Mouse (Mus musculus): Measurements from ENCODE around the gene Acnat1. TPM values are rescaled to one million over a fixed set of nuclear protein-coding genes. Genes with fewer than 3 reads are reported as not detected.
"Not testable (repeated sequence)": the region's sequence is repeated elsewhere in the genome, so short reads cannot be mapped to it uniquely, and the experiment has no call there.

Gene Acnat1
- polyA plus RNA-seq, 1 experiment from 2014 or later: 0.20 TPM

DNA sequence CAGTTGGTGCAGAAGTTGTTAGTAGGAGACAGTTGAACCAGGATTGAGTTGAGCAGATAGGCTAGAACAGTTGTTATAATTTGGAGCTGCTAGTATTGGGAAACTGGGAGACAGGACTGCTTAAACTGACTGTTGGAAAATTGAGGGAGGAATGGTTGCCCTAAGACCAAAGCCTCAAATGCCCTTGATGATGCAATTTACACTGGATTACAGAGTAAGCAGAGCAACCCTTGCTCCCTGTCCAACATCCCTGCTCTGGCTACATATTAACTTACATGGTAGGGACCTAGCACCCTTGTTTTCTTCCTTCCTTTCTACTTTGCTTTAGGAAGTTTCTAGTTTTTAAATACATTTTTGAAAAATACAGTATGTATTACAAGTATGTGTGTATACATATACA, 11.7 kb upstream of the Acnat1 start:
- DNase-seq (ENCODE audit: low spot score): no peak
- H3K4me1 ChIP-seq: 0 out of 2 replicates have a peak, but pooled peaks cover 3% of the 10 kb centered on the region
- H3K4me3 ChIP-seq: no peak overlapping the region
- no peaks in the 10 kb centered on the region for H3K36me3 ChIP-seq (replicated peaks)
- H3K9me3 ChIP-seq: no peaks in the 10 kb centered on the region
- H3K27ac ChIP-seq (replicated peaks): no peak overlapping the region
- no peaks in the 10 kb centered on the region; the same call in 1 of the 2 replicates for H3K27me3 ChIP-seq (replicated peaks; ENCODE audit: low read depth, poor library complexity, severe bottlenecking)

- 36% methylated on average over 3 of the region's 3 CpGs for WGBS
- Histone ChIP-seq H3K4me3 (no peak overlapping the region), H3K36me3 (replicated peaks) (no peaks in the 10 kb centered on the region), H3K9me3 (no peaks in the 10 kb centered on the region), H3K4me1 (peaks cover 14% of the 10 kb centered on the region; the same call in 1 of the 2 replicates), H3K27ac (replicated peaks) (no peak overlapping the region), H3K27me3 (replicated peaks; ENCODE audit: low read depth, poor library complexity, severe bottlenecking) (no peaks in the 10 kb centered on the region; the same call in 1 of the 2 replicates)
- no peak for DNase-seq (ENCODE audit: low spot score)
These were observed 7.2 kb upstream of the Acnat1 start for GRCm38 (mm10) chr4:49480896-49481295.

- WGBS: 20% methylated on average over 21 of the region's 21 CpGs
- DNase-seq (ENCODE audit: low spot score): peak; percentile 16
- H3K4me3 ChIP-seq: peak overlapping the region; percentile 28; the same call in 1 of the 2 replicates
These were observed 6.5 kb upstream of the Acnat1 start for GRCm38 (mm10) chr4:49480104-49480760.

GRCm38 (mm10) chr4:49479035-49479434, 5.3 kb upstream of the Acnat1 start:
- H3K4me3 ChIP-seq; DNase-seq (ENCODE audit: low spot score); H3K27ac ChIP-seq (replicated peaks); H3K27me3 ChIP-seq (replicated peaks; ENCODE audit: low read depth, poor library complexity, severe bottlenecking); H3K36me3 ChIP-seq (replicated peaks); H3K9me3 ChIP-seq: not testable (repeated sequence)
- H3K4me1 ChIP-seq: peaks cover 14% of the 10 kb centered on the region; the same call in 1 of the 2 replicates
- 16% methylated on average over 2 of the region's 2 CpGs for WGBS

More at GRCm38 (mm10) chr4:49480104-49480760, 6.5 kb upstream of the Acnat1 start:
- Histone ChIP-seq H3K27ac (replicated peaks) (no peak overlapping the region), H3K36me3 (replicated peaks) (no peaks in the 10 kb centered on the region), H3K27me3 (replicated peaks; ENCODE audit: low read depth, poor library complexity, severe bottlenecking) (no peaks in the 10 kb centered on the region; the same call in 1 of the 2 replicates), H3K4me1 (peaks cover 14% of the 10 kb centered on the region; the same call in 1 of the 2 replicates), H3K9me3 (no peaks in the 10 kb centered on the region)

GRCm38 (mm10) chr4:49478118-49478877, 4.6 kb upstream of the Acnat1 start:
- H3K36me3 ChIP-seq (replicated peaks): no peaks in the 10 kb centered on the region
- H3K4me3 ChIP-seq: peak overlapping the region; percentile 44; the same call in 1 of the 2 replicates
- H3K27ac ChIP-seq (replicated peaks): no peak overlapping the region
- H3K9me3 ChIP-seq: no peaks in the 10 kb centered on the region
- H3K4me1 ChIP-seq: peaks cover 14% of the 10 kb centered on the region; the same call in 1 of the 2 replicates
- DNase-seq (ENCODE audit: low spot score): peak; percentile 27
- WGBS: 20% methylated on average over 19 of the region's 19 CpGs
- H3K27me3 ChIP-seq (replicated peaks; ENCODE audit: low read depth, poor library complexity, severe bottlenecking): no peaks in the 10 kb centered on the region; the same call in 1 of the 2 replicates

GRCm38 (mm10) chr4:49474583-49474982, 871 bp upstream of the Acnat1 start:
- no peaks in the 10 kb centered on the region for H3K27me3 ChIP-seq (replicated peaks; ENCODE audit: low read depth, poor library complexity, severe bottlenecking)
- H3K9me3 ChIP-seq: no peaks in the 10 kb centered on the region
- H3K36me3 ChIP-seq (replicated peaks): no peaks in the 10 kb centered on the region
- H3K4me3 ChIP-seq: no peak overlapping the region
- no peak overlapping the region for H3K27ac ChIP-seq (replicated peaks)
- H3K4me1 ChIP-seq: peaks cover 8% of the 10 kb centered on the region; the same call in 1 of the 2 replicates
- DNase-seq (ENCODE audit: low spot score): no peak

DNA sequence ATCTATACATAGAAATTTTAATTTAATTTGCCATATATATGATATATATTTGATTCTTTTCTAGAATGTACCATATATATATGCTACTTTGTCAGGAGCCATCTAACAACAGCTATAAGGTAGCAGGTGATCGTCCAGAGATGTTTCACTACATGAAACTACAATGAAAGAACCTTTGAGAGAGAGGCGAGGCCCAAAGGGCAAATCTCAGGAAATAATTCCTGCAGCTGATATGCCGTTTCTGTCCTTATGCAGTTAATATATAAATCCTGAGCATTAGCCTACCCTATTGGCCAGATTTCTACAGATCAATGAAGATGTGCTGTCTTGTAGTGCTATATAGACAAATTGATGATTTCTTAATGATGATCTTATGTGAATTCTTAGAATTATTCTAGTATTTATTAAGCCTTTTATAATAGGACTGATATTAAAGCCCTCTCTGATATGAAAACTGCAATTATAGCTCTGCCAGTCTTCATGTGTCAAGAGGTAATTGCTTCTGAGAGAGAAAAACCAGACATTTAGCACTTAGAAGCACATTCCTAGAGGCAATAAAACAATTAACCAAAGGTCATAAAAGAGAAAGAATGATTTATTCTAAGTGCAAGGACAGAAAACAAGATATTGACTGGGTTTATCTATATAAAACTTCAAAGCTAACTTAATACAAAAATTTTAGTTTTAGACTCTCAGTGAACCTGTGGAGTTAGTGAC, 4.1 kb downstream of the Acnat1 start:
- Histone ChIP-seq H3K9me3 (peaks cover 8% of the 10 kb centered on the region; the same call in 1 of the 2 replicates), H3K27me3 (replicated peaks; ENCODE audit: low read depth, poor library complexity, severe bottlenecking) (no peaks in the 10 kb centered on the region), H3K4me1 (no peaks in the 10 kb centered on the region), H3K36me3 (replicated peaks) (no peaks in the 10 kb centered on the region), H3K4me3 (no peak overlapping the region), H3K27ac (replicated peaks) (no peak overlapping the region)
- WGBS: 87% methylated on average over 3 of the region's 3 CpGs
- DNase-seq (ENCODE audit: low spot score): no peak

GRCm38 (mm10) chr4:49467360-49467759, 6.4 kb downstream of the Acnat1 start:
- Histone ChIP-seq H3K27me3 (replicated peaks; ENCODE audit: low read depth, poor library complexity, severe bottlenecking) (no peaks in the 10 kb centered on the region), H3K4me1 (no peaks in the 10 kb centered on the region), H3K4me3 (no peak overlapping the region), H3K27ac (replicated peaks) (no peak overlapping the region), H3K36me3 (replicated peaks) (no peaks in the 10 kb centered on the region), H3K9me3 (peaks cover 8% of the 10 kb centered on the region; the same call in 1 of the 2 replicates)
- DNase-seq (ENCODE audit: low spot score): no peak
- 92% methylated on average over 6 of the region's 6 CpGs for WGBS

DNA sequence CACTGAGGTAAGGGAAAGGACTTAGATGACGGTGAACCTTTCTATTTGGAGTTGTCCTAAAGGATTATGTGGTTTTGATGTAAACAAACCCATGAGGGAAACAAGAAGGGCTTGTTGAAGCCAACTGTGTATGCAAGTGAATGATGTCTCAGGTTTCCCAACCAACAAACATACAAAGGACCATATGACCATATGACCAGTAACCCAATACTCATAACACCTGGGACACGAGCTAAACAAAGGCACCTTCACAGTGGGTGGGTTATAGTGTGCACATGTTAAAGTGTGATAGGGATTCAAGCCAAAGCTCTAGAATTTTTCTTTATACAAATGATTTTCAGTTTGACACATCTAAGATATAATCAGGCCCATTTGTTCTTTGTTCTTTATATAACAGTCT, 17.5 kb downstream of the Acnat1 start:
- Histone ChIP-seq H3K36me3 (replicated peaks) (no peaks in the 10 kb centered on the region), H3K4me1 (no peaks in the 10 kb centered on the region), H3K27ac (replicated peaks) (no peak overlapping the region), H3K4me3 (no peak overlapping the region), H3K9me3 (no peaks in the 10 kb centered on the region), H3K27me3 (replicated peaks; ENCODE audit: low read depth, poor library complexity, severe bottlenecking) (no peaks in the 10 kb centered on the region)
- 61% methylated on average over 2 of the region's 2 CpGs for WGBS
- DNase-seq (ENCODE audit: low spot score): no peak

GRCm38 (mm10) chr4:49451848-49452551, 21.7 kb downstream of the Acnat1 start:
- Histone ChIP-seq H3K9me3 (no peaks in the 10 kb centered on the region), H3K27me3 (replicated peaks; ENCODE audit: low read depth, poor library complexity, severe bottlenecking) (no peaks in the 10 kb centered on the region), H3K27ac (replicated peaks) (no peak overlapping the region), H3K36me3 (replicated peaks) (no peaks in the 10 kb centered on the region), H3K4me3 (no peak overlapping the region), H3K4me1 (no peaks in the 10 kb centered on the region)
- DNase-seq (ENCODE audit: low spot score): no peak
- 78% methylated on average over 1 of the region's 1 CpGs for WGBS

- not testable (repeated sequence) for H3K27me3 ChIP-seq (replicated peaks; ENCODE audit: low read depth, poor library complexity, severe bottlenecking); H3K4me3 ChIP-seq; DNase-seq (ENCODE audit: low spot score); H3K36me3 ChIP-seq (replicated peaks); H3K9me3 ChIP-seq; H3K27ac ChIP-seq (replicated peaks); H3K4me1 ChIP-seq
- WGBS: 88% methylated on average over 1 of the region's 1 CpGs
These were observed 22.4 kb downstream of the Acnat1 start for GRCm38 (mm10) chr4:49451133-49451847.

Data from embryonic facial prominence, embryonic 10.5 days (tissue).